Mouse (Mus musculus) NIH3T3 (cell line): ENCODE results near the gene Bhlhe40.

Experiments
- DNase-seq: peaks from one replicate; pipeline ENCODE4 v3.0.0-alpha.2; 2012; ENCODE audit warnings: low read depth

The Bhlhe40 gene

DNA sequence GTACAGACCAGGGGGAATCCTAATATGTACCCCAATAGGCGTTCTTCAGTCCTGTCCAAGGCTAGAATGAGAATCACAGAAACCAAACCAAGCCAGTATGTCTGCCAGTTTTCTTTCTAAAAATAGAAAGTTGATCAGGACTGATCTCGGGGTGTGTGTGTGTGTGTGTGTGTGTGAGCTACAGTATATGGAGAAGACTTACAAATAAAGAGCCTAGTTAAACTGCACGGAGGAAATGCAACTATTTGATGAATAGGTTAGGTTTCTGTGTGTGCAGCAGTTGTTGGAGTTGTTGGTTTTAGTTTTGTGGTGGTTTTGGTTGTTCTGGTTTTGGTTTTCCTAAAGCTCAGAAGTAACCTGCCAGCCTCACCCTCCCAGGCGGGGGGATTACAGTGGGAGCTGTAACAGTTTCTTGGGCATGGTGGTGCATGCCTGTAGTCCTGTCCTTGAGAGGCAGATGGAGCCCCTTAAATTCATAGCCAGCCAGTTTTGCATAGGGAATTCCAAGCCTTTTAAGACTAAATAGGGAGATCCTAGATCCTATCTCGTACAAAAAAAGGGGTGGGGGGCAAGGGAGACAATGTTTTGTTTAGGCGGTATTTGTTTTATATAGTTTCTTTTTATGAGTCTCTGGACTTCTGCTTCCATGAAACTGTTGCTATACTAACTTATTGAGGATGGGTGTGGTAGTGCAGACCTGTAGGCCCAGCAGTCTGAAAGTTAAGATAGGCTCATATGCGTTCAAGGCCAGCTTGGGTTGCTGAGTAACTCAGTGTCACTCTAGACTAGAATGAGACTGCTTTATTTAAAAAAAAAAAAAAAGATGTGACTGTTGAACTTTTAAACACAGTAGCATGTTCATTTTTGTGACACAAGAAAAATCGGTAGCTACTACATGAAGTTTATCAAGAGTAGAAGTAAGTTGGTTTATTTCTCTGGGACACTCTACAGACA, 3.1 kb downstream of the Bhlhe40 start:
- no peak for DNase-seq

DNA sequence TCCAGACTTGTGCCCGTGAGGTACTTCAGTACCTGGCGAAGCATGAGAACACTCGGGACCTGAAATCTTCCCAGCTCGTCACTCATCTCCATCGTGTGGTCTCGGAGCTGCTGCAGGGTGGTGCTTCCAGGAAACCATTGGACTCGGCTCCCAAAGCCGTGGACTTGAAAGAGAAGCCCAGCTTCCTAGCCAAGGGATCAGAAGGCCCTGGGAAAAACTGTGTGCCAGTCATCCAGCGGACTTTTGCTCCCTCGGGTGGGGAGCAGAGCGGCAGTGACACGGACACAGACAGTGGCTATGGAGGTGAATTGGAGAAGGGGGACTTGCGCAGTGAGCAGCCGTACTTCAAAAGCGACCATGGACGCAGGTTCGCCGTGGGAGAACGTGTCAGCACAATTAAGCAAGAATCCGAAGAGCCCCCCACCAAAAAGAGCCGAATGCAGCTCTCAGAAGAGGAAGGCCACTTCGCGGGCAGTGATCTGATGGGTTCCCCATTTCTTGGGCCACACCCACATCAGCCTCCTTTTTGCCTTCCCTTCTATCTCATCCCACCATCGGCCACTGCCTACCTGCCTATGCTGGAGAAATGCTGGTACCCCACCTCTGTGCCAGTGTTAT, 4.2 kb downstream of the Bhlhe40 start:
- no peak for DNase-seq

DNA sequence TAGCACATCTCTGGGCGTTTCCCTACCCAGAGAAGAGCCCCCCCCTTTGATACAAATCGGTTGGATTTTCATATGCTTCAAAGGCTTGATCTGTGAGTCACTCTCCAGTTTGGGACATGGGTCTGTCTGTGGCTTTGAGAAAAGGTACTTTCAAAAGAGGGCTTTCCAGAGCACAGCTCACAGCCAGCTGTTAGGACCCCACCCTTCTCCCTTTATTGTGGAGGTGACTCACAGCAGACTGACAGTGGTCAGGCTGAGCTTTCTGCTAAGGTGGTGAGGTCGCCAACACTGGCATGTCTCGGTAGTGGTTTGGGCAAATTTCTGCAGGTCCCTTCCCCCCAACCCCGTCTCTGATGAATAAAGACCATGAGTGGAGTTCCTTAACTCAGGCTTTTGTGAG, 5.2 kb downstream of the Bhlhe40 start:
- peak; percentile 36 for DNase-seq

DNA sequence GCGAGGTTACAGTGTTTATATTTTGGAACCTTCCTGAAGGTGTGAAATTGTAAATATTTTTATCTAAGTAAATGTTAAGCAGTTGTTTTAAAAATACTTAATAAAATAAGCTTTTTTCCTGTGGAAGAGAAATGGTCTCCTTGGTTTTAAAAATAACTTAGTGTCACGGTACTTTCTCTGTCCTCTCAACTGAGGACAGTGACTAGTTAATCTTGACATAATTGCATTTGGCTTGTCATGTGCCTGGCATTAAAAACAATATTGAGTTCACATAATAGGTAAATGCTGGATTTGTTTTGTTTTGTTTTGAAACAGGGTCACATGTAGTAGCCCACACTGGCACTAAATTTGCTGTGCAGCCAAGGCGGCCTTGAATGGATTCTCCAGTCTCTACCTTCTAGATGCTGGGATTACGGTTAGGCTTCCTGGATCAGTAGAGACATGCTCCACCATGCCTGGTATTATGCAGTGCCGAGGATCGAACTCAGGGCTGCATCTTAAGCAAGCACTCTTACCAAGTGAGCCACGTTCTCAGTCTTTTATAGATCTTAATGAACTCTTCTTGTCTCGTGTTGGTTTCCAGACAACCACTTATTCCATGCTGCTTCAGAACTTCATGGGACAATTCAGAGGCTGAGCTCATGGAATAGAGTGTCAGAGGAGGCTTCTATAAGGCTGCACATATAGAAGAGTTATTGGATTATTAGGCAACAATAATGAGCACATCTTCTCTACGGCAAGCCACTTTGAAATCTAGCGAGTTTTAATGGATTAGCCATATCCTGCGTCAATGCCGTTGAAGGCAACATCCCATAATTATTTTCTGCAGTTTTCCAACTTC, 6.4 kb downstream of the Bhlhe40 start:
- no peak for DNase-seq

DNA sequence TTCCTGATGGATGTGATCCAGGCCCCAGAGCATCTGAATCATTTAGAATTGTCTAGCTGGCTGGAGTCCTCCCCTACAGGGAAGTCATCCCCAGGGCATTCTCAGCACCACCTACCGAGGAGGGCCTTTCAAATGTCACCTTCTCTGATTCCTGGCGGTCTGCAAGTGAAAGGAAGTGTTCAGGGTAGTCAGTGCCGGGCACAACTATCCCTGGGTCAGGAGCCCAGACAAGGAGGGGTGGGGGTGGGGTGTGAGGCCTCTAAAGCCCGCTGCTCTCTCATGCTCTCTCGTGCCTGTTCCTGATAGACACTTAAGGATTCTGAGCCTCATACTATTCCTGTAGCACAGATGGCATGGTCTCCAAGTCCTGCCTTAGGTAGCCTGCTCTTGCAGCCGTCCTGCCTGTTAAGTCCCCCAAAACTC, 7.2 kb downstream of the Bhlhe40 start:
- DNase-seq: no peak

DNA sequence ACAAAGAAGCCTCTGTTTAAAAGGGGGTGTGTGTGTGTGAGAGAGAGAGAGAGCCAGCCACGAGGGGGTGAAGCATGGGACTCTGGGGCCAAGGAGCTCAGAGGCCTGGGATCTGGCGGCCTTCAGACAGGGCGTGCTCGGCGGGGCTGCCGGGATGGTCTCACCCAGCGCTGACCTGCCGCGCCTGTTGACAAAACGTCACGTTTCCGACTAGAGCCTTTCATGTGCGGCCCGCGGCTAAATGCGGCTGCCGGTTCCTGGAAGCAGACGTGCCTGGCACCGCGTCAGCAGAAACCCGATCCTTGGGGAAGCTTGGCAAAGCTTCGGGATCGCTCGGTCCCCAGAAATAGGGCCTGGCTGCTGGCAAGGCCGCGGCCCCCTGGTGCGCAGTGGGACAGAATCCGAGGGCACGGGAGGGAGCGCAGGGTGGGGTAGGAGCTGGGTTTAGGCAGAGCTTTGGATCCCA, 7.9 kb downstream of the Bhlhe40 start:
- DNase-seq: no peak

DNA sequence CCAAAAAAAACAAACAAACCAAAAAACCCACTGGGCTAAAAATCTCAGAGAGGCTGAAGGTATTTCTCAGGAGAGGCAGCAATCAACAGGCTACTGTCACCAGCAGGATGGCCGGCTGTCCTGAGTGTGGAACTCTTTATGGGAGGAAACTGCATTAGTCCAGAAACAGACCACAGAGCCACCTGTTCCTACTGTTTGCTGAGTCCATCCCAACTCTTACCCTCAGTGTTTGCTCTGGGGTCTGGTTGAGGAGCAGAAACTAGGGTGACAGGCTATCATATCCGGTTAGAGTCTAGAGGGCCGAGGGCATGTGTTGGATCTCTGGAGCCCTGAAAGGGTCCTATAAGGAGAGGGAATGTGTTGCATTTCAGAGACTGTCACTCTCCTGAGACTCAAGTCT, 9.8 kb downstream of the Bhlhe40 start:
- no peak for DNase-seq

DNA sequence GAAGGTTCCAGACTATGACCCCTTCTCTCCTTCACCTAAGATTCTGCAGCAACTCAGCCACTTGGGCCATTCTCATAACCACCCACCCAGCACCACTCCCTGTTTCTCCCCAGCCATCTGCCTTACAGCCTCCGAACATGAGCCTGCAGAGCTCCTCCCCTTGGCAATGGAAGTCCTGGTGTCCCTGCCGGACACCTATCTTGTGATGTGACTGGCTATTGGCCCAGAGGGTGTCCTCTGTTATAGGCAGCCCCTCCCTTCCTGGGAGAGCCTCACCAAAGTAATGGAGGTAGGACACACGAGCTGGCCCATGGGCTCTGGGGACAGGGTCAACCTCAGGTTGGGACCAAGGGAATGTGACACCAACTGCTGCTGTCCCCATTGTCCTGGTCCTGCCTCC, 10.4 kb downstream of the Bhlhe40 start:
- no peak for DNase-seq

DNA sequence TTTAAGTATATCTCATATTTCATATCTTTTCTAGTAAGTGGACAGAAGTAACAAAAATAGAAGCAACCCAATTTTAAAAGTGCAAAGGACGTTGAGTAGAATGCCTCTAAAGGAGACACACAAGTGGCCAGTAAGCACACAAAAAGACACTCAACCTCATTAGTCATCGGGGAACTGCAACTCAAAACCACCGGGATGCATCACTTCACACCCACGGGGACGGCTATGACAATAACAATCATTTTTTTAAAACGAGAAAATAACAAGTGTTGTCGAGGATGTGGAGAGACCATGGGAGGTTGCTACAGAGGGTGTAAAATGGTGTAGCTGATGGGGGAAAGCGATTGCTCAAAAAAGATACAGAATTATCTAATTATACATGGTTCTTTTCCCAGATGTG, 11.7 kb downstream of the Bhlhe40 start:
- DNase-seq: no peak

DNA sequence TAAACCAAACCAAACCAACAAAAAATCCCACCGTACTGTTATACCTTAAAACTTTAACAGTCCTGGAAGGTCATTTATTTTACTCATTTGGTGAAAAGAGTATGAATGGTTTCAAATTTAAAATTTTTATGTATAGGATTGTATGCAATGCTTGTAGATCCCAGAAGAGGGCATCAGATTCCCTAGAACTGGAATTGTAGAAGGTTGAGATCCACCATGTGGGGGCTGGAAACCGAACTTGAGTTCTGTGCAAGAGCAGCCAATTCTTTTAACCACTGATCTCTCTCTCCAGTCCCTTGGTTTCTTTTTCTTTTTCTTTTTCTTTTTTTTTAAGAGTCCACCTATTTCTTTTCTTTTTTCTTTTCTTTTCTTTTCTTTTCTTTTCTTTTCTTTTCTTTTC, 13.8 kb downstream of the Bhlhe40 start:
- DNase-seq: no peak

DNA sequence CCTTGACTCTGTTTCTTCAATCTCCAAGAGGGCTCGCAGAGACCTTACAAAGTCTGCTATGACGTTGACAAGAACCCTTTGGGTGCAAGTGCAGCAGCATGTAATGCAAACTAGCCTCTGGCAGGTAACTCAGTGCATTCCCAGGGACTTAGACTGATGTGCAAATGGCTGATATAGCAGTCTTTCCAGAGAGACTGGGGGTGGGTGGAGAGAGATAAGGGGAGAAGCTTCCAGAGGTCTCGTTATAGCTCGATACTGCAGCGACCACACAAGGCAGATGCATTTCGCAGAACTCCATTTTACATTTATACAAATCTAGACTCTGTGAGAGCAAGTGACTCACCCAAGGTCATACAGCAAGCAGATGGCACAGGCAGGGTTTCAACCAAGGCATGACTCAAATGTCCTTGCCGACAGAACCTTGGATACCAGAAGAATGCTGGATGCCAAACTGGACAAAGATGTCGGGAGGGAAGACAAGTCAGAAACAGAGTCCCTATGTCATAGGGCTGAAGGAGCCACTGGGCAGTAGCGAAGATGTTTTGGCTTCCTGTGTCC, 16.4 kb downstream of the Bhlhe40 start:
- peak; percentile 74 for DNase-seq

DNA sequence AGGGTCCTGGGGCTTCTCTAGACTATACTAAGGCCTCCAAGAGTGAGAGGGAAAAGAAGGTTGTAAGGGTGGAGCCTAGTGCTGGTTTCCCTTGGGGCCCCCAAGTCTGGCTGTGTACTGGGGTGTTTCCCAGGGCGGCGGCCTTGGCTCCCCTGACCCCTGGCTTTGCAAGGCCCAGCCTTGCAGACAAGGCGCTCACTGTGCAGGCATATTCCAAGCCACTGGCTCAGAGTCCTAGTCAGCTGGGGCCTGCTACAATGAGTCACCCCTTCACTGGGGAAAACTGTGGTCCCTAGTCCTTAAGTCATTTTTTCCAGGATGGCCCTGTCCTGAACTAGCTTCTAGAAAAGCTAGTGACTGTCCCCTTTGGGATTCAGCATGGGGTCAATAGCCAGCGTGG, 17.3 kb downstream of the Bhlhe40 start:
- DNase-seq: peak; percentile 64

DNA sequence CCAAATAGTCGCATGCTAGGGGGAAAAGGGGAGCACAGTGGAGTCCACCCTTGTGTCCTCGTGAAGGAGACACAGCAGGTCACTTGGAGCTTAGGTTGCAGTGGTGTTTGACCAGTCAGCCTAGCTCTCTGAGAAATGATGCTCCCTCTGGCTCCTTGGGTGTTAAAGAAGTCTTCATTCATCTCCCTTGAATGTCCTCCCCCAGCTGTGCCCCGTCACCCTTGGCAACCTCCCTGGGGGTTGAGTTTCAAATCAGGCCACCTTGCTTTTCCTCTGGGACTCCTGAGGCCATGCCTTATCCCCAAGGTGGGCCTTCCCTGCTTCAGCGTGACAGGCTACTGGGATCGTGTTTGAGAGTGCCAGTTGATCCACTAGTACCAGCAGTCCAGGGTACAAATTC, 17.8 kb downstream of the Bhlhe40 start:
- no peak for DNase-seq

DNA sequence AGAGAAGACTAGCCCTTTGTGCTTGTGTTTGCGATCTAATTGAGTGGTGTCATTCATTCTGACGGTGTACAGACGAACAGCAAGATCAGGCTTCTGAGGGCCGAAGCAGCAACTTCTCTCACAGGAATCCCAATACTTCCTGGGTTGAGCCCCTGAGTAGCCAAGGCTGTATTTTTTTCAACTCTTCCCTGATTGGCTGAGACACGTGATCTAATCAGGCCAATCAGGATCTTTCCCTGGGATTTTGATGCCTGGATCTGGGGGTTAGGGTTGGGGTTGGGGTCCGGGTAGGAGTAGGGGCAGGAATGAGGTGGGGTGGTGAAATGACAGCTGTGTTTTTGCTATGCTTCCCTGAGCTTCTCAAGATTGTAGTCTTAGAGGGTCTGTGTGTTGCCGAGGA, 20.1 kb downstream of the Bhlhe40 start:
- DNase-seq: no peak

DNA sequence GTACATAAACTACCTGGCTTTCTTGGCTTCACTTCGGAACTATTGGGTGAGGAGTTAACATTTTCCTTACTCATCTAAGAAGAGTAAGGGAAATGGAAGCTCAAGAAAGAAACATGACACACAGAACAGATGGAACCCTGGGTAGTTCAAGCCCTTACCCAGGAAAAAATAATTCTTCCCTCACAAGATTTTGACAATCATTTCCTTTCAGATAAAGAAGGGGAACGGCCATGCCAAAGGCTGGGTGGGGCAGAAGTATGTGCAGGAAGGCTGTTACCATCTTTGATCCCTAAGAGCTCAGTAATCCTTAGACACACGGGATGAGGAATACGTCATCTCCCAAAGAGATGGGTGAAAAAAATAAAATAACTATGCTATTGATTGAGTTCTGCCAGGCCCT, 20.7 kb downstream of the Bhlhe40 start:
- no peak for DNase-seq

DNA sequence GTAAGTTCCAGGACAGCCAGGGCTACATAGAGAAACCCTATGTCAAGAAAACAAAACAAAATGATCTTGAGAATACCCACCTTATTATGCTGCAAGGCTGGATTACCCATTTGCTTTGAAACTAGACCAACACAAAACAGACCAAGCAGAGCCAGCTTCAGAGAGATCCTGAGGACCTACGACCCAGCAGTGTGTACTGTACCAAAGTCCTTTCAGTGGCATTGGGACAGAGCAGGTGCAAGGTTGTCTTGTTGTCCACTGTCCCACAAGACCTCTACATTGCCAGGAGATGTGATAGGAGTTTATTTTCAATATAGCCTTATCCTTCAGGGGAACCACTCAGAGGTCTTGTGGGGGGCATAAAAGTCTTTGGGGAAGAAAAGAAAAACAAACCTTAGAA, 22.7 kb downstream of the Bhlhe40 start:
- DNase-seq: no peak

DNA sequence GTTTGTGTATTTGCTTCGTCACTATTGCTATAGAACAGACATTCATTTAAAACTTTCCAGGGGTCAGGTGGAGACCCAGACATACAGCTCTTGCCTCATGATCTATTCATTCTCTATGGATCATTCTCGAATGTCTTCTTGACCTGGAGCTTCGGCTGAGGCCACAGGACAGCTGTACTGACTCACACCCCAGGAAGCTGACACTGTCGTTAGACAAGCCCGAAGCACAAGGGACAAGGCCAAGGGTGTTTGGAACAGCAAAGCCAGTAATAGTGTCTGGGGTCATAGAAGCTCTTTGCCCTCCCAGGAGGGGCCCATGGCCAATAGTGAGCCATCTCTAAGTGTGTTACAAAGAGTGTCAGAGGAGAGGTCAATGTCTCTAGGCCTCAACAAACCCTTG, 24.0 kb downstream of the Bhlhe40 start:
- no peak for DNase-seq

DNA sequence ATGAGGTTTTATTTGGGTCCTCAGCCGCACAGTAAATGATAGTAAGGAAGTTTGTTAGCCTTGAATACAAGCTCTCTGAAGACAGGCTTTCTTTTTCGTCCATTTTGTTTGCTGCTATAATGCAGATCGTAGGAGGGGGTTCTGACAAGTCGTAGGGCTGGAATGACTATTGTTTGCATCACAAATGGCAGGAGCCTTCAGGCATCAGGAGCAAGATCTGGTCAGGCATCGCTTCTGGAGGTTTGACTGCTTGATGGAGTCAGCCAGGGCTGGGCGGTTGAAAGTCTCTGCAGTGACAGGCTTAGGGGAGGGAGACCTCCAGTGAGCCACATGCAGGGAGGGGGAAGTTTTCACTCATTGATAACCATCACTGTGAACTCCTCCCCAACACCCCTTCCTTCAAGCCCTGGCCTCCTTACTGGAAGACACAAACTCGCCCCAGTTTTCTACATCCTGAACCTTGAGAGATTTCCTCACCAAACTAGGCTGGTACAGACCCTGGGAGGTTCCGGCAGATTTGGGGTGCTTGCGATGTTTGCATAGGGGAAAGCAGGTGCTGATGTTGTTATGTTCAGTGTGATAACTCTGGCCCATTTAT, 25.4 kb downstream of the Bhlhe40 start:
- DNase-seq: no peak

DNA sequence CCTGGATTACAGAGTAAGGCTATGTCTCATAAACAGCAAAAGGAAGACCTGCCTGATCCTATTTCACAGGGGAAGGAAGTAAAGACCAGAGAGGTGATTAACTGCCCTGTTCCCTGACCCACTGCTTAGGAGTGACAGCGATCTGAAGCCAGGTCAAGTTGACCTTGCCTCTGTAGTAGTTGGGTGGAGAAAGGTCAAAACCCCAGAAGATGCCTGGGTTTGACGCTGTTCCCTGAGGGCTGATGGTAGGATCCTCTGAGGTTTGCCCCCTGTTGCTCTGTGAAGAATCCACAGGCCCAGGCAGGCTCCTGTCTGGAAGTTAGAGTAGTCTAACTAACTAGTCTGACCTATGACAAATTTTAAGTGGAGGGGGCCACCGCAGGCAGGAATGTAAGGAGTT, 26.5 kb downstream of the Bhlhe40 start:
- DNase-seq: no peak

DNA sequence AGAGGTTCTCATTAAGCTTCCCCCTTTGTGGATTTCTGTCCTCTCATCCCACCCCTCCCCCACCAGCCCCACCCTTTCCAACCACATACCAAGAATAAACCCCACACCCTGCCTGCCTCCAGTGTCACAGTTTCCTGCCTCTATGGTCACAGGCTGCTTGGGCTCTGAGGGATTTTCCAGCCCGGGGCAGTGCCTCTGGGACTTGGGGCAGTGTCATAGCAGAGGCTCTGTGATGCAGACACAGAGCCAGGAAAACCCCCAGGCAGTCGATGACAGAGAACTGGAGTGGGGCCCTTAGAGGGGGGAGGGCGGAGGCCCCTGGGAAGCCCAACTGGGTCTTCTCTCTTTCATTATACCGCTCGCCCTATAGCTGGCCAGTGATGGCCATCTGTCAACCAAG, 27.9 kb downstream of the Bhlhe40 start:
- DNase-seq: no peak

DNA sequence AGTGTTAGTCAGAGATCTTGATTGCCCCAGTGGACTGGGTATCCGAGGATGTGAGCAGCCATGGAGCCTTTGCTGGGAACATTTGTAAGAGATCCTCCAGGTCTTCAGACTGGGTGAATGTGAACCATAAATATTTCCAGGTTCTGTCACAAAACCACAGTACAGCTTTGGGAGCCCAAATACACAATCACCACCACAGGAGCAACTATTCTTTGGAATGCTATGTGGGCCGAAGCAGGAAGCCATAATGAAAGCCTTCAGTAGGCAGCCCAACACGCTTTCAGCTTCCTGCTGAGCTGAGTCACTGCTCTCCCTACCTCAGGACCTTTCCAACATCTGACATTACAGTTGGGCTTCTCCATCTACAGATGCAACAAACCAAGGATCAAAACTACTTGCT, 32.6 kb downstream of the Bhlhe40 start:
- DNase-seq: peak; percentile 48
